Mouse (Mus musculus) spleen, postnatal 0 days (tissue): ENCODE measurements around the gene Hnrnpa2b1. TPM values are rescaled to one million over a fixed set of nuclear protein-coding genes. Genes with fewer than 3 reads are reported as not detected.

Source experiments
- polyA plus RNA-seq: library from polyadenylated mRNA; unstranded; fragments of >200 nt; fragmentation: Nextera tagmentation; extraction: Ambion mirVana; gene quantifications from 2 replicates; pipeline ENCODE4 v1.2.1, GENCODE M21; 2015

The Hnrnpa2b1 gene
- 1,147 and 1,151 TPM in 2 replicates for polyA plus RNA-seq

DNA sequence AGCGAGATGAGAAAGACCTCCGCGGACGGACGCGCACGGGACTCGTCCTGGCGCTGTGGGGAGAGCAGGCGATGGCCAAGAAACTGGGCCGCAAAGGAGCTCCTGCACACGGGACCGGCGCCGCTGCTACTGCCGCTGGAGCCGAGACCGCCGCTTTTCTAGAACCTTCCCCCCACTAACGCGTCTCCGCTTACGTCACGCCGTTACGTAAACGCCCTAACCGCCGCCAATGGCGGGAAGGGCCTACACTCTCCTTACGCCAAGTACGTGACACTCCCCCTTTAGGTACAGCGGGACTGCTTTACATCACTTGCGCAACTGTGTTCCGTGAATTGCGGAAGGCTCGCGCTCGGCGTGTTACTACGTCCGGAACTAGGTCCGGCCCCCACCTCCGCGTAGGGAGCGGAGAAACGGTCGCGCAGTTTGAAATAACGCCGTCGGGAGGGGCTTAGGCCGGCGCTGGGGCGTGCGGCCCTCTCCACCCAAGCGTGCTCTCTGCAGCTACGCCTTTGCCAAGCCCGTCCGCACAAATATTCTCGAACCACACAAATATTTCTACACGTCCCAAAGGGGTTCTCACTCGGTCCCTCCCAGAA lies at the start of gene Hnrnpa2b1:
Hnrnpa2b1 (minus strand) TSS at position 180 of the 596 bp plus-strand sequence.

DNA sequence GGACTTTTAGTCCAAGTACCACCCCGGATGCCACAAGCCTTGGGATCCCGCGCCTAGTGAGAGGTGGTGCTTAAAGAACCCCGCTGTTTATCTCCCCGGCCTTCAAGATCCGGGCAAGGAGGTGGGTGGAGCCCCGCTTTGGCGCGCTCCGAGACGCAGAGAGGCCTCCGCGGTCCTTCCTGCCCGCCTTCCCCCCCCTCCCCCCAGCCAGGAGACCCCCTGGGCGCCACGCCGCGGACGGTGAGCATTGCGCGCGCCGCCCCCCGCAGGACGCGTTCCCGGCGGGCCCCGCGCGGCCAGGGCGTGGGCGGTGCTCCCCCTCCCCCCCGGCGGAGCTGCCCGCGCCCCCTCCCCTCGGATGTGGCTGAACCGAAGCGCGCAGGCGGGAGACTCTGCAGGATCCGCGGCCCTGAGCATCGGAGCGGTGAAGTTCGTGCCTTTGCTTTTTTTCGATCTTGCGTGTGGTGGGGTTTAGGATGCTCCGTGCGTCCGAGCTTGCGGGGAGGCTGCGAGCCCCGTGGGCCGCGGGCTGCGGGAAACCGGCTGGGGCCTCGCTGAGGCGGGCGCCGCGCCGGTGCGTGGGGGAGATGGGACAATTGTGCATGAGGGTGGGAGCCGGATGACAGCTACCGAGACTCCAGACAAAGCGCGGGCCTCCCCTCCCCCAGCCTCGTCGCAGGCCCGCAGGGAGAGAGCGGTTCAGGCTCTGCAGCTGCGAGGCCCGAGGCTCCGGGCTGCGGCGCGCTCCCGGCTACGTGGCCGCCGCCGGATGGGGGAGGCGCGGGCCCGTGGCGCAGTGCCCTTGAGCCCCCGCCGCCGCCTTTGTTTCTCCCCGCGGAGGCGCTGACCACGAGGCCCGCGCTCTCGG lies 851 bp upstream of the Hnrnpa2b1 start, which contains the start of gene Cbx3:
Cbx3 (plus strand) TSS at position 50 of the 868 bp plus-strand sequence.

DNA sequence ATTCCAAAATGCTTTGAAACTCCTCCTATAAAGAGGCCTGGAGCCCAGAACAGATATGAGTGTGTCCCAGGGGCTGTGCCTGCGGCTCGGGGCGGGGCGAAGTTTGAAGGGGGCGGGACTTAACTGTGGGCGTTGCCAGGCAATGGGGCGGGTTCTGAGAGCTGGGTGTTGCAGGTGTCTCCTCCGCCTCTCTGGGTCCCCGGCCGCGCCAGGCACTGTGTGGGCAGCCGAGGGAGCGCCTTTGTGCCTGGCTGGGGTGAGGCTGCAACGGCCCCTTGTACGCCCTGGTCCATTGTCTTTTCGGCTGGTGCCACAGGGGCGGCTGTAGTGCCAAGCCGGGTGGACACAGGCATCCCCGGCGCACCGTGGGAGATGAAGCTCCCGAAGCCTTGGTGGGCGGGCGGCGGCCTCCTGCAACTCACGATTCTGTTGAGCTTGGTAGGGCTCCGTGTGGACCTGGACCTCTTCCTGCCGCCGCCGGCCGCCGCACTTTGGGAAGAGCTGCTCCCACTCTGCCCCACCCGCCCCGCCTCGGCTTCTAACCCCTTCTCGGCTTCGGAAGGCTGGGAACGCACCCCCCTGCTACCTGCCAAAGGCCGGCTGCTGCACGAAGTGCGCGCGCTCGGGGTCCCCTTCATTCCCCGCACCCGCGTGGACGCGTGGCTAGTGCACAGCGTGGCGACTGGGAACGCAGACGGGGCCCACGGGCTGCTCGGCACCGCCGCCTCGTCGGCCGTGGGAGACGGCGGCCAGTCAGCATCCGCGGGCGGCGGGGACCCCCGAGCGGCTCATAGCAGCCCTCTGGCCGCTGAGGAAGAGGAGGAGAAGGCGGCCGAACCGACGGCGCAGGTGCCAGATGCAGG lies 36.9 kb downstream of the Hnrnpa2b1 start, which contains the start of gene Nfe2l3:
Nfe2l3 (plus strand) TSS at position 136 of the 863 bp plus-strand sequence.

Other genes with a start within 250 kb of the Hnrnpa2b1 start
- gene Nfe2l3, start 37.2 kb downstream of the Hnrnpa2b1 start, polyA plus RNA-seq: 0.53 and 0.99 TPM in 2 replicates
- gene Cbx3, start 466 bp upstream of the Hnrnpa2b1 start, polyA plus RNA-seq: 409 and 439 TPM in 2 replicates
- gene Snx10, start 54.0 kb upstream of the Hnrnpa2b1 start, polyA plus RNA-seq: 9.1 and 12.5 TPM in 2 replicates